Mouse (Mus musculus): ENCODE measurements around the gene Btg2.

The Btg2 gene

GRCm38 (mm10) chr1:134078802-134079476 is at the start of gene Btg2:
TSS of gene Btg2 (minus strand) at chr1:134079120.
- DNase-seq (ENCODE audit: low spot score) = peak; percentile 97

- no peak for DNase-seq (ENCODE audit: low spot score)
Measured at GRCm38 (mm10) chr1:134122195-134122594, 43.3 kb upstream of the Btg2 start.

GRCm38 (mm10) chr1:134120179-134120578 is 41.3 kb upstream of the Btg2 start:
- DNase-seq (ENCODE audit: low spot score) = peak; percentile 96

- no peak for DNase-seq (ENCODE audit: low spot score)
Measured at GRCm38 (mm10) chr1:134117110-134117509, 38.2 kb upstream of the Btg2 start.

- DNase-seq (ENCODE audit: low spot score) = no peak
Measured at GRCm38 (mm10) chr1:134115424-134115823, 36.5 kb upstream of the Btg2 start.

- DNase-seq (ENCODE audit: low spot score) = no peak
Measured at GRCm38 (mm10) chr1:134114730-134115129, 35.8 kb upstream of the Btg2 start.

GRCm38 (mm10) chr1:134114018-134114417 is 35.1 kb upstream of the Btg2 start:
- no peak for DNase-seq (ENCODE audit: low spot score)

- DNase-seq (ENCODE audit: low spot score) = no peak
Measured at GRCm38 (mm10) chr1:134113560-134113959, 34.6 kb upstream of the Btg2 start.

GRCm38 (mm10) chr1:134110979-134111378 is 32.1 kb upstream of the Btg2 start, which contains the start of gene Chit1:
TSS of gene Chit1 (plus strand) at chr1:134111242.
- DNase-seq (ENCODE audit: low spot score) = no peak

- DNase-seq (ENCODE audit: low spot score) = no peak
Measured at GRCm38 (mm10) chr1:134110449-134110848, 31.5 kb upstream of the Btg2 start.

- DNase-seq (ENCODE audit: low spot score) = no peak
Measured at GRCm38 (mm10) chr1:134110015-134110414, 31.1 kb upstream of the Btg2 start.

- DNase-seq (ENCODE audit: low spot score) = peak; percentile 3
Measured at GRCm38 (mm10) chr1:134107777-134108176, 28.9 kb upstream of the Btg2 start.

- DNase-seq (ENCODE audit: low spot score) = peak; percentile 68
Measured at GRCm38 (mm10) chr1:134106719-134107118, 27.8 kb upstream of the Btg2 start.

GRCm38 (mm10) chr1:134105764-134106430 is 27.0 kb upstream of the Btg2 start:
- no peak for DNase-seq (ENCODE audit: low spot score)

- DNase-seq (ENCODE audit: low spot score) = no peak
Measured at GRCm38 (mm10) chr1:134105043-134105763, 26.3 kb upstream of the Btg2 start.

- DNase-seq (ENCODE audit: low spot score) = no peak
Measured at GRCm38 (mm10) chr1:134103861-134104260, 24.9 kb upstream of the Btg2 start.

GRCm38 (mm10) chr1:134101593-134101992 is 22.7 kb upstream of the Btg2 start:
- no peak for DNase-seq (ENCODE audit: low spot score)

- DNase-seq (ENCODE audit: low spot score) = no peak
Measured at GRCm38 (mm10) chr1:134100928-134101327, 22.0 kb upstream of the Btg2 start.

GRCm38 (mm10) chr1:134100401-134100800 is 21.5 kb upstream of the Btg2 start:
- DNase-seq (ENCODE audit: low spot score) = no peak

GRCm38 (mm10) chr1:134099516-134100235 is 20.8 kb upstream of the Btg2 start:
- DNase-seq (ENCODE audit: low spot score) = no peak

GRCm38 (mm10) chr1:134098726-134099515 is 20.0 kb upstream of the Btg2 start:
- DNase-seq (ENCODE audit: low spot score) = peak; percentile 78

Measured in layer of hippocampus, adult 11-12 months (tissue).